Mouse (Mus musculus) CD4-positive helper T cell, adult 2 months (primary cell): ENCODE measurements around the gene Tssk3.
"Not testable (repeated sequence)": the region's sequence is repeated elsewhere in the genome, so short reads cannot be mapped to it uniquely, and the experiment has no call there.

ENCODE experiments used
- DNase-seq: peaks from one replicate; pipeline ENCODE4 v3.0.0-alpha.2; 2012; ENCODE audit warnings: low read depth, missing footprints, low spot score

Tssk3 gene

DNA sequence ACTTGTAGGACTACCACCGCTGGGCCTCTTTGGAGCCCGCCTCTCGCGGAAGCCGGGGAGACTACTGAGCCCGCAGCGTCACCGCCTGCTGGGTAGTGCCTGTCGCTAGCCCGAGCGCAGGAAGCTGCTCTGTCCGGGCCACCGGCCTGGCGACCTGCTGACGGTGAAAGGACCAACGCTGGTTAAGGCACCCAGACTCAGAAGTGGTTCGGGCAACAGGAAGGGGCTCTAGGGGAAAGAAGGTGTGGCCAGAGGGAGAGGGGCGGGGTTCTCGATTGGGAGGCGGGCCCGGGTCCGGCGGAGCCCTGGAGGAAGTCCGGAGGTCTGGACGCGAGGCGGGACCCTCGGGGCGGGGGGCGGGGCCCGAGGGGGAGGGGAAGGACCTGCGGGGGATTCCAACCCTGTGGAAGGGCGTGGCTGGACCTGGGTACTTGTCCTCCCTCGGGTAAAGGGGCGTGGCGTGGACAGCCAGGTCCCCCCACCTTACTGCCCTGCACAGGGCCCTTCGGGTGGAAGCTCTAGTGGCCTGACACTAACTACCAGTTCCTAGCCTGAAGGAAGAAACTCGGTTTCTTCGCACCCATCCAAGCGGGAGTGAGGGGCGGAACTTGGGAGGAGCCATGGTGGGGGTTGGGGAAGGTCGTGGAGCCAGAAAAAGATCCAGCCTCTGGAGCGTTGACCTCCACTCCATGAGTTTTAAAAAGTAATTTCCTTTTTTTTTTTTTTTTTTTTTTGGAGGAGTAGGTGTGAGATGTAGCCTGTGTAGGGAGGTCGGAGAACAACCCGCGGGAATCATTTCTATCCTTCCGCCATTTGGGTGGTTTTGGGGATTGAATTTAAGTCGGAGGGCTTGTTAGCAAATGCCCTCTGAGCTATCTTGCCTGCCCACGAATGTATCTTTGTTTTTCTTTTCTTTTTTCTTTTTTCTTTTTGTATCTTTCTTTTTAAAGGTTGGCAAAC is 10.1 kb upstream of the Tssk3 start:
- DNase-seq = peak; percentile 82

DNA sequence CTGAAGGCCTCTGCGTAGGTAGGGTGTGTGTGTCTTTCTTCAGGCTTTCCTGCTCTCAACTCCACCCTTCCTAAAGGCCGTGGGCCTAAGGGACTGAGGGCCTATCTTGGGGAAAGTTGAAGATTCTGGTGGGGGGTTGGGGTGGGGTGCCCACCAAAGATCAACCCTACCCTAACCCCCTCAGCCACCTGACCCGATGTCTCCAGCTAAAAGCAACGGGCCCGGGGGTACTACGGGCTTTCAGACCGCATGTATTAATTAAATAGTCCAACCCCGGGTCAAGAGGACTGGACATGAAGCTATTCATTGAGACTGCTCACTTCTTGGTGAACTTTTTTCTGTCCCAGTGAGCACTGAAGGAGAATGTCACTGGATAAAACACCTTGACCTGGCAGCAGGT is 9.2 kb upstream of the Tssk3 start:
- DNase-seq = no peak

DNA sequence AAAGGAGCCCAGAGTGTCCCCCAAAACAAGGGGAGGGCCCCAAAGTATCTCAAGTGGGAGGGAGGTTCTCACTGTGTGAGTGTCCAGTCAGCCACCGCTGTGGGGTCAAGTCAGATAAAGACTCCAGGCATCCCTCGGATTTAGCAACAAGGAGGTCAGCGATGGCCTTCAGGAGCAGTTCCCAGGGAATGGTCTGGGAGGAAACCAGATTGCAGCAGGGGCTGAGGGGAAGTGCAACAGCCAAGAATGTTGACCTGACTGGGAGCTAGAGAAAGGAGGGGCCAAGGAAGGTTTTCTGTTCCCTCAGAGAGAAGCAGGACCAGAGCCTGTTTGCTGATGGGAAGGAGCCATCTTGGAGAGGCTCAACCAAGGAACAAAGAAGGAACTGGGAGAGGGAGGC is 8.1 kb upstream of the Tssk3 start:
- no peak for DNase-seq

- DNase-seq = peak; percentile 63
Observed at GRCm38 (mm10) chr4:129496631-129497030, 5.8 kb upstream of the Tssk3 start.

GRCm38 (mm10) chr4:129495672-129496562 is 5.1 kb upstream of the Tssk3 start:
- DNase-seq = no peak

- DNase-seq = no peak
Observed at GRCm38 (mm10) chr4:129494681-129495080, 3.9 kb upstream of the Tssk3 start.

- no peak for DNase-seq
Observed at GRCm38 (mm10) chr4:129481090-129481489, 9.7 kb downstream of the Tssk3 start.

DNA sequence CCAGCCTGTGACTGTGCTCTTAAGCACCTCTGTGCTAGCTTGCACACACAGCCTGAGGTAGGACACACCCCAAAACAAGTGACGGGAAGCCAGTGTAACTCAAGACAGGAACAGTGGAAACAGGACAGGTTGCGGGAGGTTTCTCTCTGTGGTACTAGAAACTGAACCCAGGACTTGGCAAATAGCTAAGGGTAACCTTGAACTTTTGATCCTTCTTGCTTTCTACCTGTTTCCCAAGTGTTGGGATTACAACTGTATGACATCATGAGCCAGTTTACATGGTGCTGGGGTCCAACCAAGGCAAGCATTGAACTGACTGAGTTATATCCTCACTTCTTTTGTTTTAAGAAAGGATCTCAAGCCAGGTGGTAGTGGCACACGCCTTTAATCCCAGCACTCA is 11.0 kb downstream of the Tssk3 start:
- no peak for DNase-seq

DNA sequence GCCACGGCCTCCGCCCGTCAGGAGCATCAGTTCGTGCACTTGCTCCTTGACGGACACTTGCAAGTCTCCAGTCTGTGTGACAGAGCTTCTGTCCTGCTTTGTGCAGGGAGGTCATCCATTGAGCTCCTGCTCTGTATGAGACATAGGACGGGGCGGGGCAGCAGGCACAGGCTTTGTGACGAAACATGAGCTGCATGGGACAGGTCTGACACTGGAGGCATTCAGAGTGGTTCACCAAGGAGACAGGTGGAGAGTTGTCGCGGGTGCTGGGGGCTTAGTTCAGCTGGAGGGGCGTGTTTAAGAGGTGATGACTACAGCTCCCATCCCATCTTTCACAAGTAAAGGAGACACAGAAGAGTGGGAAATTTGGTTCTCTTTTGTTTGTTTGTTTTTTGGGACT is 14.8 kb downstream of the Tssk3 start:
- no peak for DNase-seq

GRCm38 (mm10) chr4:129464286-129464815 is 26.5 kb downstream of the Tssk3 start:
- no peak for DNase-seq

- DNase-seq = no peak
Observed at GRCm38 (mm10) chr4:129463097-129464059, 27.4 kb downstream of the Tssk3 start.

DNA sequence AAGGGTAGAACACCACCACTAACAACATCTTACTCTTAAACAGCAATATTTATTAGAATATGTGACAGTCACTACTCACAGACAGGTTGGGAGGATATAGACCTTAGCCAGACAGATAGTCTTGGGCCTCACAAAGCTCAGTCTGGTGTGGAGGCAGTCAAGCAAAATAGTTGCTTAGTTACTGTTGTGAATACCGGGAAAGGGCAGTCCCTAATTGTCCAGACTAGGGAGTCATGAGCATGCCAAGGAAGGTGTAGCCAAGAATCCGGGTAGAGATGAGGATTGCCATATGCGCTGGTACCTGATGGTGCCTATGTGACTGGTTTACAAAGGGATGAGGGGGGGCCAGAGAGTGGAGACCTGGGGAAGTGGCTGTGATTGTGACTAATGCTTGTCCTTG is 28.7 kb downstream of the Tssk3 start:
- DNase-seq = no peak

DNA sequence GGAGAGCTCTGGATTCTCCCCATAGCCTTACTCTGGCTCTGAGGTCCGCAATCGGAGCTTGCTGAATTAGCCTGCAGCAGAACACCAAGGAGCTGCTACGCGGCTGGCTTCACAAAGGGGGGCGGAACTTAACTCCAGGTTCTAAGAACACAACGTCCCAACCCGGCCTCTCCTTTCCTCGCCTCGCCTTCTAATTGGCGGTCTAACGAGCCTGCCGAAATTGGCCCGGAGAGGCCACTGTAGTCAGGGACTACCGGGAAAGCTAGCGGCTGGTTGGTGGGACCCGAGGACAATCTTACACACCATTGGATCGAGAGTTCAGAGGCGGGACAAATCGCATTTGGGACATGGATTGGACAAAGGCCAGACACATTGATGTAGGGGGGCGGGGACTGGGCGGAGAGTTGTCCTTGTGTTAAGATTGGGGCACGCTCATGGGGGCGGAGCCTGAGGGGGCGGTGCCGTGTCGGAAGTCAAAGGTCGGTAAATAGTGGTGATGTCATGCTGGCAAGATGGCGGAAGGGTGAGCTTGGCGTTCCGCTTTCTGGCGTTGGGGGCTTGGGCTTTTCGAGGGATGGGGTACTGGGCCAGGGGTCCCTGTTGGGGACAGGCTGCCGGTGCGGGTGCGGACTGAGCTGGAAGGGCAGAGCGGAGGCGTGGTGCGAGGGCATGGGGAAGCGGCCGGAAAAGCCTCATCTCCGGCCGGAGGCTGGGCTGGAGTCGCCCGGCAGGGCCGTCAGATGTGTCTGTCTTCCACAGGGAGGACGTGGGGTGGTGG is 29.4 kb downstream of the Tssk3 start, which contains the start of gene Bsdc1:
Gene Bsdc1, plus strand, starts transcription at position 399 of the 778 bp plus-strand sequence.
- peak; percentile 100 for DNase-seq

- no peak for DNase-seq
Observed at GRCm38 (mm10) chr4:129460827-129461182, 30.0 kb downstream of the Tssk3 start.

- DNase-seq = no peak
Observed at GRCm38 (mm10) chr4:129459726-129460125, 31.1 kb downstream of the Tssk3 start.

DNA sequence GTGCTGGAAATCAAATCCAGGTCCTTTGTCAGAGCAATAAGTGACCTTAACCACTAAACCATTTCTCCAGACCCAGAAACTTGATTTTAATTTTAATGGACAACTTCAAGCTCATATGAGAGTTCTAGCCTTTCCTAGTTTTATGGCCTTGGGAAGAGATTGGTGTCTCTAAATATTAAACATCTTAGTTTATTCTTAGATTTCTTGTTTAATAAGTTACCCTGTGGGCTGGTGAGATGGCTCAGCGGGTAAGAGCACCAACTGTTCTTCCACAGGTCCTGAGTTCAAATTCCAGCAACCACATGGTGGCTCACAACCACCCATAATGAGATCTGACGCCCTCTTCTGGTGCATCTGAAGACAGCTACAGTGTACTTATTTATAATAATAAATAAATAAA is 33.5 kb downstream of the Tssk3 start:
- DNase-seq = not testable (repeated sequence)

DNA sequence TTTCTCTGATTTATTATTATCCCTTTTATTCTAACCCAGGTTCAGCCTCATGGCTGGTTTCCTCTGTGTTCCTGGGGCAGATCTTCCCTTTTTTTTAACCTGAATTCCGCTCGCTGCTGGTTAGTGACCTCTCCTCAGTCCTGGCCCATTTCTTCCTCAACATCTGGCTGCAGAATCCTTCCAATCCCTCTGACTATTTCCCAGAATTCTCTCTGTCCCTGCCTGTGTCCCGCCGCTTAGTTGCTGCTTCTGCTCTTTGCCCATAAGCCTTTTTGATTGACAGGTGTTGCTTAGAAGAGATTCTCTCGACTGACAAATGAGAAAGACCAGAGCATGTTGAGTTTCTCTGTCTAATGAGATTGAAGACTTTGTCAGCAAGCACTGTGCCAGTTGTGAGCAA is 34.7 kb downstream of the Tssk3 start:
- DNase-seq = no peak

DNA sequence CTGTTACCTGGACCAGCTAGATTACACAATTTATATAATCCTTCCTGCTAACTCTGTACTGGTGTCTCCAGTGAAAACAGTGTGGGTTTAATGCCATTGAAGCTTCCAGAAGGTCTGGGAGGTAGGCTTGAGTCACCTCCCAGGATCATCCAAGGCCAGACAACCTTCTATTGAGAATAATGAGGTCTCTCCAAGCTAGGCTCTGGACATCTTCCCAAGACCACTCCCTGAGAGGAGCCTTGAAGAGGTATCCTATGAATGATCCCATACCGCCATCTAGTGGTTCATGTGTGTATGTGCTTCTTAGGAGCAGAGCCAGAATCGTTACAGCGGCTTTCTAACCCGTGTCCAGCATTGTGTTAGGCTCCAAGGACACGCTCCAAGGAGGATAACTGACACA is 35.6 kb downstream of the Tssk3 start:
- DNase-seq = peak; percentile 74

DNA sequence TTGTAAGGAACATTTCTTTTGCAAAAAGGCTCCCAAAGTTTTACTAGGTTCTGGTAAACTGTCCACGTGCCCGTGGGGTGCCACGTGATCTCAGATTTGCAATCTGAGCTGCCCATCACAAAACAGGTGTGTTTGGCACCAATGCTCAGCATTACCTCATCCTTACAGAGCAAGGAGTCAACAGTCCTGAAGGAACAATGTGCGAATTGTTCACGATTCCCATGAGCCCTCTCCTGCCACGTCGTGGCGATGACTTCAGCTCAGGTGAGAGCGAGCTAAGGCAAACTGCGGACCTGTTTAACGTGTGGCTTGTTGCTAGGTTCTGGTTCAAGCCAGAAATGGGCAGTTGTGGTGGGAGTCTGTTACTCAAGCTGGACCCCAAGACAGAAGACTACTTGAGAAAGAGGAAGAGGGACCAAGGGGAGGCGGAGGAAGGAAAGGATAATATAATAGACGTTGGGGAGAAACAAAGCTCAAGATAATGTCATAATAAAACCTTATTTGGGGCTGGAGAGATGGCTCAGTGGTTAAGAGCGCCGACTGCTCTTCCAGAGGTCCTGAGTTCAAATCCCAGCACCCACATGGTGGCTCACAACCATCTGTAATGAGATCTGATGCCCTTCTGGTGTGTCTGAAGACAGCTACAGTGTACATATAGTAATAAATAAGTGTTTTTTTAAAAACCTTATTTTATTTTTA is 39.2 kb downstream of the Tssk3 start:
- no peak for DNase-seq

DNA sequence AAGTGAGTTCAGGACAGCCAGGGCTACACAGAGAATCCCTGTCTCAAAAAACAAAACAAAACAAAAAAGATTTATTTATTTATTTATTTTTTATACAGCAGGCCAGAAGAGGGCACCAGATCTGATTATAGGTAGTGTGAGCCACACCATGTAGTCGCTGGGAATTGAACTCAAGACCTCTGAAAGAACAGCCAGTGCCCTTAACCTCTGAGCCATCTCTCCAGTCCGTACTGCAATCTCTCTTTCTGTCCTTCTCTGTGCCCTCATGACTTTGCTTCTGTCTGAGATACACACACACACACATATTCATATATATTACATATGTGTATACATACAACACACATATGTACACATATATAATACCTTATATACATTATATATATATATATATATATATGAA is 40.0 kb downstream of the Tssk3 start:
- DNase-seq = peak; percentile 20
